Mouse (Mus musculus): ENCODE measurements around the gene Zfp524. TPM values are rescaled to one million over a fixed set of nuclear protein-coding genes. Genes with fewer than 3 reads are reported as not detected.
A peak's percentile ranks its signal among the peaks of the same experiment; 100 is the strongest.

The Zfp524 gene
- polyA plus RNA-seq, 1 experiment from 2014 or later: 9.2 TPM

GRCm38 (mm10) chr7:5056651-5057263, 42.5 kb downstream of the Zfp524 start:
- H3K9me3 ChIP-seq: no peaks in the 10 kb centered on the region
- peaks cover 84% of the 10 kb centered on the region for H3K4me1 ChIP-seq (replicated peaks)
- peak; percentile 21 for ATAC-seq (ENCODE audit: low FRiP score, low read depth)
- H3K9ac ChIP-seq: peak overlapping the region; percentile 56
- peak overlapping the region; percentile 49 for H3K4me3 ChIP-seq
- WGBS: 2% methylated on average over 50 of the region's 55 CpGs
- H3K4me2 ChIP-seq: peak overlapping the region; percentile 60
- no peaks in the 10 kb centered on the region for H3K36me3 ChIP-seq
- H3K27ac ChIP-seq (replicated peaks): peak overlapping the region; percentile 78
- peaks cover 28% of the 10 kb centered on the region for H3K27me3 ChIP-seq

GRCm38 (mm10) chr7:5057381-5057780, 43.2 kb downstream of the Zfp524 start:
- Histone ChIP-seq H3K4me1 (replicated peaks) (peaks cover 78% of the 10 kb centered on the region), H3K27me3 (peaks cover 28% of the 10 kb centered on the region), H3K36me3 (no peaks in the 10 kb centered on the region), H3K4me3 (peak overlapping the region; percentile 49), H3K9ac (peak overlapping the region; percentile 56), H3K27ac (replicated peaks) (peak overlapping the region; percentile 78), H3K4me2 (peak overlapping the region; percentile 60), H3K9me3 (no peaks in the 10 kb centered on the region)
- ATAC-seq (ENCODE audit: low FRiP score, low read depth): no peak
- 23% methylated on average over 8 of the region's 8 CpGs for WGBS

- H3K27me3 ChIP-seq: peaks cover 28% of the 10 kb centered on the region
- no peak overlapping the region for H3K27ac ChIP-seq (replicated peaks)
- peak overlapping the region; percentile 60 for H3K4me2 ChIP-seq
- H3K9me3 ChIP-seq: no peaks in the 10 kb centered on the region
- ATAC-seq (ENCODE audit: low FRiP score, low read depth): no peak
- peak overlapping the region; percentile 49 for H3K4me3 ChIP-seq
- H3K4me1 ChIP-seq (replicated peaks): peaks cover 73% of the 10 kb centered on the region
- WGBS: 31% methylated on average over 11 of the region's 11 CpGs
- H3K9ac ChIP-seq: peak overlapping the region; percentile 56; the same call in 1 of the 2 replicates
- no peaks in the 10 kb centered on the region for H3K36me3 ChIP-seq
These were observed 43.6 kb downstream of the Zfp524 start for GRCm38 (mm10) chr7:5057804-5058203.

- Histone ChIP-seq H3K4me3 (no peak overlapping the region), H3K9me3 (no peaks in the 10 kb centered on the region), H3K36me3 (no peaks in the 10 kb centered on the region), H3K27ac (replicated peaks) (no peak overlapping the region), H3K27me3 (peaks cover 25% of the 10 kb centered on the region), H3K9ac (no peak overlapping the region), H3K4me2 (no peak overlapping the region), H3K4me1 (replicated peaks) (peaks cover 71% of the 10 kb centered on the region)
- no peak for ATAC-seq (ENCODE audit: low FRiP score, low read depth)
- WGBS: 78% methylated on average over 1 of the region's 1 CpGs
These were observed 44.4 kb downstream of the Zfp524 start for GRCm38 (mm10) chr7:5058631-5059030.

- Histone ChIP-seq H3K4me3 (no peak overlapping the region), H3K36me3 (no peaks in the 10 kb centered on the region), H3K27ac (replicated peaks) (peak overlapping the region; percentile 96), H3K9me3 (no peaks in the 10 kb centered on the region), H3K4me2 (peak overlapping the region; percentile 84), H3K9ac (0 out of 2 replicates have a peak overlapping the region, but pooled peaks have one; percentile 72), H3K4me1 (replicated peaks) (peaks cover 71% of the 10 kb centered on the region), H3K27me3 (peaks cover 22% of the 10 kb centered on the region)
- ATAC-seq (ENCODE audit: low FRiP score, low read depth): no peak
- 93% methylated on average over 12 of the region's 12 CpGs for WGBS
These were observed 45.2 kb downstream of the Zfp524 start for GRCm38 (mm10) chr7:5059421-5059820.

- Histone ChIP-seq H3K4me3 (peak overlapping the region; percentile 75), H3K9me3 (no peaks in the 10 kb centered on the region), H3K4me2 (peak overlapping the region; percentile 84), H3K9ac (peak overlapping the region; percentile 72), H3K36me3 (no peaks in the 10 kb centered on the region), H3K27me3 (peaks cover 13% of the 10 kb centered on the region), H3K27ac (replicated peaks) (peak overlapping the region; percentile 96), H3K4me1 (replicated peaks) (peaks cover 71% of the 10 kb centered on the region)
- 2% methylated on average over 27 of the region's 27 CpGs for WGBS
- ATAC-seq (ENCODE audit: low FRiP score, low read depth): no peak
These were observed 46.1 kb downstream of the Zfp524 start for GRCm38 (mm10) chr7:5060239-5060731.

- Histone ChIP-seq H3K4me2 (peak overlapping the region; percentile 84), H3K4me3 (peak overlapping the region; percentile 75), H3K36me3 (0 out of 2 replicates have a peak, but pooled peaks cover 5% of the 10 kb centered on the region), H3K4me1 (replicated peaks) (peaks cover 71% of the 10 kb centered on the region), H3K27ac (replicated peaks) (peak overlapping the region; percentile 96), H3K9ac (peak overlapping the region; percentile 72), H3K27me3 (peaks cover 5% of the 10 kb centered on the region; the same call in 1 of the 2 replicates), H3K9me3 (no peaks in the 10 kb centered on the region)
- ATAC-seq (ENCODE audit: low FRiP score, low read depth): peak; percentile 87
- WGBS: under 1% methylated on average over 60 of the region's 60 CpGs
These were observed 46.9 kb downstream of the Zfp524 start for GRCm38 (mm10) chr7:5060944-5061773.

GRCm38 (mm10) chr7:5061774-5062359, 47.7 kb downstream of the Zfp524 start, which contains the start of gene U2af2:
Gene U2af2, plus strand, starts transcription at chr7:5062143.
- Histone ChIP-seq H3K27me3 (peaks cover 4% of the 10 kb centered on the region; the same call in 1 of the 2 replicates), H3K9me3 (no peaks in the 10 kb centered on the region), H3K9ac (peak within 1 kb of the TSS; percentile 72), H3K27ac (replicated peaks) (peak within 1 kb of the TSS; percentile 96), H3K4me2 (peak within 1 kb of the TSS; percentile 84), H3K4me1 (replicated peaks) (peaks cover 76% of the 10 kb centered on the region), H3K4me3 (peak within 1 kb of the TSS; percentile 75), H3K36me3 (0 out of 2 replicates have a peak, but pooled peaks cover 5% of the 10 kb centered on the region)
- ATAC-seq (ENCODE audit: low FRiP score, low read depth): peak; percentile 75
- under 1% methylated on average over 64 of the region's 65 CpGs for WGBS

GRCm38 (mm10) chr7:5062360-5063001, 48.3 kb downstream of the Zfp524 start:
- peak; percentile 52 for ATAC-seq (ENCODE audit: low FRiP score, low read depth)

GRCm38 (mm10) chr7:5064886-5065285, 50.7 kb downstream of the Zfp524 start:
- H3K4me2 ChIP-seq: no peak overlapping the region
- H3K4me1 ChIP-seq (replicated peaks): peaks cover 46% of the 10 kb centered on the region
- peaks cover 31% of the 10 kb centered on the region for H3K36me3 ChIP-seq
- no peak overlapping the region for H3K27ac ChIP-seq (replicated peaks)
- no peaks in the 10 kb centered on the region for H3K27me3 ChIP-seq
- H3K9me3 ChIP-seq: no peaks in the 10 kb centered on the region
- H3K4me3 ChIP-seq: no peak overlapping the region
- 98% methylated on average over 6 of the region's 6 CpGs for WGBS
- H3K9ac ChIP-seq: no peak overlapping the region
- ATAC-seq (ENCODE audit: low FRiP score, low read depth): no peak

More at GRCm38 (mm10) chr7:5062360-5063001, 48.3 kb downstream of the Zfp524 start:
- Histone ChIP-seq H3K27me3 (peaks cover 4% of the 10 kb centered on the region; the same call in 1 of the 2 replicates), H3K36me3 (peaks cover 8% of the 10 kb centered on the region; the same call in 1 of the 2 replicates), H3K4me1 (replicated peaks) (peaks cover 70% of the 10 kb centered on the region), H3K27ac (replicated peaks) (peak overlapping the region; percentile 96), H3K9me3 (no peaks in the 10 kb centered on the region), H3K4me2 (peak overlapping the region; percentile 84), H3K4me3 (peak overlapping the region; percentile 75), H3K9ac (peak overlapping the region; percentile 66)
- WGBS: 1% methylated on average over 49 of the region's 51 CpGs

Measured in hindbrain, embryonic 15.5 days (tissue).